Mouse (Mus musculus): Measurements from ENCODE around the gene Hpd. TPM values are rescaled to one million over a fixed set of nuclear protein-coding genes. Genes with fewer than 3 reads are reported as not detected.

Hpd gene
- polyA plus RNA-seq, 1 experiment from 2014 or later = not detected

Other genes with a start within 250 kb of the Hpd start
- gene Kdm2b, start 192.9 kb downstream of the Hpd start, polyA plus RNA-seq (2015; fragmentation: Nextera tagmentation; extraction: Ambion mirVana) = 42.1 and 46.0 TPM in 2 replicates
- 16.4 and 18.2 TPM in 2 replicates for gene Orai1, start 167.7 kb downstream of the Hpd start, polyA plus RNA-seq (2015; fragmentation: Nextera tagmentation; extraction: Ambion mirVana)
- 1.0 TPM in 1 of 2 replicates, not detected in the other for gene Morn3, start 135.7 kb downstream of the Hpd start, polyA plus RNA-seq (2015; fragmentation: Nextera tagmentation; extraction: Ambion mirVana)
- gene Tmem120b, start 114.3 kb downstream of the Hpd start, polyA plus RNA-seq (2015; fragmentation: Nextera tagmentation; extraction: Ambion mirVana) = 18.8 and 23.1 TPM in 2 replicates
- 4.9 and 5.7 TPM in 2 replicates for gene Rhof, start 50.0 kb downstream of the Hpd start, polyA plus RNA-seq (2015; fragmentation: Nextera tagmentation; extraction: Ambion mirVana)
- gene Setd1b, start 40.5 kb downstream of the Hpd start, polyA plus RNA-seq (2015; fragmentation: Nextera tagmentation; extraction: Ambion mirVana) = 8.9 and 10.4 TPM in 2 replicates
- 88.2 and 93.3 TPM in 2 replicates for gene Psmd9, start 13.3 kb downstream of the Hpd start, polyA plus RNA-seq (2015; fragmentation: Nextera tagmentation; extraction: Ambion mirVana)
- gene Wdr66, start 69.4 kb upstream of the Hpd start, polyA plus RNA-seq (2015; fragmentation: Nextera tagmentation; extraction: Ambion mirVana) = 0.23 and 0.87 TPM in 2 replicates
- 20.4 and 22.3 TPM in 2 replicates for gene Bcl7a, start 161.1 kb upstream of the Hpd start, polyA plus RNA-seq (2015; fragmentation: Nextera tagmentation; extraction: Ambion mirVana)
- gene Mlxip, start 212.1 kb upstream of the Hpd start, polyA plus RNA-seq (2015; fragmentation: Nextera tagmentation; extraction: Ambion mirVana) = 12.7 and 13.7 TPM in 2 replicates

Data from limb, embryonic 15.5 days (tissue).